Mouse (Mus musculus): Measurements from ENCODE around the gene Zfp444.

DNA sequence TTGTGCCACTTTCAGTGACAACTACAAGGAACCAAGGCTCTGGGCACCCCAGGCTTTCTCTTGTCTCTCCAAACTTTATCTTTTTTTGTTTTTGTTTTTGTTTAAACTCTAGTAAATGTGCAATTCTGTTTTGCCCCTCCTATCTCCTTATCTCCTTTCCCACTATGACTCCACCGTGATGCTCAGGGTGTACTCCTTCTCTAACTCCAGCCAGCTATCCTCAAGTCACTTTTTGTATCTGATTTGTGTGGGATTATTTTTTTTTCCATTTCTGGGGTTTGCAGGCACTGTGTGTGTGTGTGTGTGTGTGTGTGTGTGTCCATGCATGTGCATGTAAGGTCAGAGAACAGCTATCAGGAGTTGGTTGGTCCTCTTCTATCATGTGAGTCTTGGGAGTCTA, 14.5 kb upstream of the Zfp444 start:
- no peak for TF ChIP-seq CTCF (IDR thresholded peaks at IDR 0.05; ENCODE audit: low read depth)
- no peak for TF ChIP-seq EP300 (IDR thresholded peaks at IDR 0.05; ENCODE audit: low read depth)

Data from liver, postnatal 0 days (tissue).